Mouse (Mus musculus) lung, postnatal 36 days (tissue): ENCODE results near the gene Ptprm.
A peak's percentile ranks its signal among the peaks of the same experiment; 100 is the strongest.

ENCODE experiments used
- DNase-seq: peaks from one replicate; pipeline ENCODE4 v3.0.0; 2022; ENCODE audit warnings: mixed read lengths

Gene Ptprm

GRCm38 (mm10) chr17:67133440-67134103, 220.7 kb downstream of the Ptprm start:
- DNase-seq: peak; percentile 76

DNA sequence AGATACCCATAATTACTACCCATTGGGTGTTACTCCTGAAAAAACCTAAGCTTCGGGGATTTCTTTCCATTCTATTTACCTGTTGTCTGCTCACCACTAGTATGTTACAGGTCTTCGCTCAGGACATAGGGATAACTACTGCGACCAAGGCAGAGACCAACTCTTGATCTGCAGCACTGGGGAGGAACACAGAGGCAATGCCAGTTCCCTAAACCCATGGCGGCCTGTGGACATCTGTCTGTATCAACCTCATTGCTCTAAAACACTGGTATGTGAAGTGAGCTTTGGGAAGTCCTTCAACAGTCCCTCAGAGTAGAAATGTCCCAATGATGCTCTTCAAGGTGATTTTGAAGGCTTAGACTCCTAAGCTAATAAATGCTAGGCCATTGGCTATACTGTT, 221.2 kb downstream of the Ptprm start:
- DNase-seq: no peak

DNA sequence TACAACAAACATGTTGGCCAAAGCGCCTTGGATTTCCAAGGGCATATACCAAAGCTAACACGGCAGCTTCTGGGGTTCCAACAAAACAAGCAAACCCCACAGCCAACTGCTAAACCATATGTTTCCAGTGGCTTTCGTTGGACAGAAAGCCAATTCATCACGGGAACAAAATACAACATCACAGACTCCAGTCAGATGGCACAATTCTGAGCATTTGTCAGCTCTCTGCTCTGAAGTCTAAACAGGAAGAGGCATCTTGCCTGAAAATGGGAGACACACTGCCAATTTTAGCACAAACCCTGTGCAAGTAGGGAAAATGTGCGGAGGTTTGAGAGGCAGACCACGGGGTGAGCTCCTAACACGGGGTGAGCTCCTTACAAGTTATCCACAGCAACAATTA, 226.7 kb downstream of the Ptprm start:
- no peak for DNase-seq

DNA sequence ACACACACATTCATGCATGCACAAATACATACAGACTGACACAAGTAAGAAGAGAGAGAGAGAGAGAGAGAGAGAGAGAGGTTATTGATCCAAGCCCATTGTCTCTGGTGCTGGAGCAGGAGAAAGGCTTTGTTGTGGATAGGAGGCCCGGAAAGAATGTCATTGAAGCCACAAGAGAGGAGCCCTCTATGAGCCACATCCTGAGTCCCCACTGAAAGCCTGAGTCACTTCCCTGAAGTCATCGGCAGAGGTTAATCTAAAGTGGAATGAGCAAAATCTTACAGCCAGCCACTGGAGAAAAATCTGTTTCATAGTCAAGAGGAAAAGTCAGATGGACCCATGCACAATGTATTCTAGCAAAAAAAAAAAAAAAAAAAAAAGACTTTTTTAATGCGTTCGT, 228.7 kb downstream of the Ptprm start:
- DNase-seq: no peak

GRCm38 (mm10) chr17:67124294-67124693, 230.0 kb downstream of the Ptprm start:
- DNase-seq: peak; percentile 25

DNA sequence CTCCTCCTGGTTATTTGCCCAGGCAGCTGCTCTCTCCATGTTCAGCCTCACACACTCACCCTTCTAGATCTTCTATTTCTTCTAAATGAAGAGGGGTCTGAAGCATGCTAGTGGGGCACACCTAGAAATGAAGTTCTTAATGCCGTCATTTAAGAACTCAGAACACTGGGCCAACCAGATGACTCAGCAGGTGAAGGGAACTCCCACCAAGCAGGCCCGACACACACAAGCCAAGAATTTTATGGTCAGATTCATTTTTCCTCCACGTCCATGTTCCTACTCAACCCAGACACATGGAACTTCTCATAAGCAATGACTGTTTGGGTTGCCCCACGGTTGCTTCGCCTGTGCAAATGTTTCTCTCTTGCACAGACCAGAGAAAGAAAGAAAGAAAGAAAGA, 230.5 kb downstream of the Ptprm start:
- DNase-seq: no peak

GRCm38 (mm10) chr17:67120863-67121262, 233.4 kb downstream of the Ptprm start:
- DNase-seq: no peak

DNA sequence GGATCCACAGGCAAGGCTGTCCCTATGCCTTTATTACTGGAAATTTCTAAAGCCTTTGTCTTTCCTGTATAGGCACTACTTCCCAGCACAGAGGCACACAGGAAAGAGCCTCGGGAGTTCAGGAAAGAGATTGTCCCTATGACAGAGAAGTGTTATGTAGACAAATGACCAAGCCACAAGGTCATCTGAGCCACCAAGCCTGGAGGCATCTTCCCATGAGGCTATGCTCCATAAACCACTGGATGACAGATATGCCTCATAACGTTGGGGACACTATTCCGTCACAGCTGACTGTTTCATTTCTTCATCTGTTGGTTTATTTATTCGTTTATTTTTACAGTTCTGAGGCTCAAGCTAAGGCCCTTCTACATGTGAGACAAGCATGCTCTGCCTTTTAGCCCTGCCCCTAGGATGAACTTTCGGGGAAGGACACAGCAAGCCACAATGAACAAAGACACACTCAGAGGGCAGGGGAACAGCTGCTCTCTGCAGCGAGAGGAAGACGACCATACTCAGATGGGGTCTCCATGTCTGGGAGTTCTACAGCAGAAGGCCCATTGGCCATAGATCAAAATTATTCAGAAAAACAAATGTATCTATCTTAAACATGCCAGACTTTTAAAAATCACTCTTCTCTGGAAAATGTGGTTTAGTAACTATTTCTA, 235.4 kb downstream of the Ptprm start:
- no peak for DNase-seq

- no peak for DNase-seq
These were observed 239.4 kb downstream of the Ptprm start for GRCm38 (mm10) chr17:67114842-67115241.

DNA sequence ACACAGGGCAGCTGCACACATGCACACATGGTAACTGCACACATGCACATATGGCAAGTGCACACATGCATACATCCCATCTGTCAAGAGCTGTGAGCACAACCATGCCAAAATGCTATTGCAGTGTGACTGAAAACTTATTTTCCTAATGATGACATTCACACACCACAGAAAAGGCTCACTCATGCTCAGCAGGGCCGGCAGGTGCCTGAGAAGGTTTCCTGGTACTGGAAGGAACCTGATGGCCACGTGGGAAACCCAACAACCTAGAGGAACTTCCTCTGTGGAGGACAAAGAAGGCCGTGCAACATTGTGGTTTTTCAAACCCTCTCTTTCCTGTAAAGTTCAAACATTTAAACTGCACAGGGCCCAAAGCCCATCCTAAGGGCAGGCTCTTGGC, 241.6 kb downstream of the Ptprm start:
- no peak for DNase-seq

DNA sequence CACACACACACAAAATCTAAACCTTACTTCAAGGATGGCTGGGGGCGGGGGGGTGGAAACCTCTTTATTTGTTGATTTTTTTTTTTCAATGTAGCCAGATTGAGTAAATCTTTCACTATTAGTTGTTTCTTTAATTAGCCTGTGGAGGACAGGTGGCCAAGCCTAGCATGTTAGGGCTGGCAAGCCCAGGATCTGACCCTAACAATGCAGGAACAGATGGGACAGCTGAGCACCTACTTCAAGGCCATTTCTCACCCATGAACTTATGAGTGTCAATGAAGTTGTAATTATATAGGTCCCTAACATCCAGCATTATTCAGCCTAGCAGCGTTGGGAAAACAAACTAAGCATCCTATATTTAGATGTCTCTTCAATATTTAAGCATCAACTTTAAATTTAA, 248.1 kb downstream of the Ptprm start:
- DNase-seq: no peak

DNA sequence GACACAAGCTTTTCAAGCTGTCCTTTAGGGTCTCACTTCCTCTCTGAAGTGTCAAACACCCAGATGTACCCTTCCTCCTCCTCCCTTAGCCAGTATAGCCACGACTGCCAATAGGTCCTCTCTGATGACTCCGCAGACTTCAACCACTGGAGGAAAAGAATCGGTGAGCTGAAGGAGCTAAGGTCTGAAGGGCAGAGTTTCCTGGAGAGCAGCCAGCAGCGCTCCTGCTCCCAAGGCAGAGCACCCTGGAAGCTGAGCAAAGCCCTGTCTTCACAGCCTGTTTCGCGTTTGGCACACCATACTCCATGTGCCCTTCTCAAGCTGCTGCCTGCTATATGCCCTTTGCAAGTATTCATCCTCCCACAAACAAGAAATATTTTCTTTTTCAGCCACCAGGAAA, 252.2 kb downstream of the Ptprm start:
- peak; percentile 45 for DNase-seq

DNA sequence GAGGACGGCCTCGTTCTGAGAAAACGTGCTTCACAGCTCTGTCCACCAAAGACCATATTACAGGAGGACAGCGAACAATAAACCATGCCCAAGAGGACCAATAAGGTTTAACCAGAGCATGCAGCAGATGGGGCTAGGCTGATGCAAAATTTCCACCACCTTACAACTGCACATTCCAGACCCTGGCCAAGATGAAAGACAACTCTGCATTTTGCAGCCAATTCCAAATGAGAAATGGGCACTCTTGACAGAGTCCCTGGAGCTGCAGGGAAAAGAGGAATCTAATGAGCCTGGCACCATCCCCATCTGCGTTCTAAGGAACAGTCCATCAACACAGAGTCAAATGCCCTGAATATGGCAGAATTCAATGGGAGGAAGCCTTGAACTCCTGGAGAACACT, 263.3 kb downstream of the Ptprm start:
- no peak for DNase-seq

DNA sequence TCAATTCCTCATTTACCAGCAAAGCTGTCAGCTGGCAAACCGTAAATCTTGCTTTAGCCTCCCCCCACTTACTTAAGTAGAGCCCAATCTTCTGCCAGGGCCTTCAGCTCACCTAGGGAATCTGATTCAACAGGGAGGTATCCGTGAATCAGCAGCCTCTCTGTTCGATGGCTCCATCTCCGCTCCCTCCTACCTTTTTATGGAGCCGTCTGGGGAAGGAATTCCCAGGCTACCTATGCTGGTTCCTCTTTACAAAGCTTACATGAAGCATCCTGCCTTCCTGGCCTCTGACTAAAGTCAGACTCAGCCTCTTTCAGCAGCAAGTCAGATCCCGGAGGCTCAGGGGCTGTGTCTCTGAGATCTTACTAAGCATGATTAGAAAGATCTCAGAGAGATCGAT, 264.1 kb downstream of the Ptprm start:
- no peak for DNase-seq

GRCm38 (mm10) chr17:67089611-67090010, 264.6 kb downstream of the Ptprm start:
- DNase-seq: no peak

DNA sequence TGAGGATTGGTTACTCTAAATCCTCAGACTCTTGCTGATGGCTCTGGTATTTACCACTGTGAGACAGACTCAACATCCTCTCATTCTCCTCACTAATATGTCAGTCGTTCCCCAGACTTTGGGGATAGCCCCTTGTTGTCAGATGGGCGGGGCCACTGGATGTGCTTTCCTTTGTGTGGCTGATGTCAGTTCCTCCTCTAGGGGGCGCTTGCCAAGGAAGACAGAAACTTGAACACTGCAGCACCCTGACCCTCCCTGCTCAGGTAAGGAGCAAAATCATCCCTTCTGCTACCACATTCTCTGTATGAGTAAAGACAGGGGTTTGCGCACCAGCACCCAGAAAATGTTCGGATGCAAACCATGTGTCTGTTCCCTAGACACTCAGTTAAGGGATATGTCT, 266.7 kb downstream of the Ptprm start:
- DNase-seq: peak; percentile 43

- DNase-seq: no peak
These were observed 267.4 kb downstream of the Ptprm start for GRCm38 (mm10) chr17:67086811-67087210.

GRCm38 (mm10) chr17:67084501-67084900, 269.8 kb downstream of the Ptprm start:
- DNase-seq: no peak

GRCm38 (mm10) chr17:67084093-67084492, 270.2 kb downstream of the Ptprm start:
- no peak for DNase-seq

- no peak for DNase-seq
These were observed 274.7 kb downstream of the Ptprm start for GRCm38 (mm10) chr17:67079570-67079969.

DNA sequence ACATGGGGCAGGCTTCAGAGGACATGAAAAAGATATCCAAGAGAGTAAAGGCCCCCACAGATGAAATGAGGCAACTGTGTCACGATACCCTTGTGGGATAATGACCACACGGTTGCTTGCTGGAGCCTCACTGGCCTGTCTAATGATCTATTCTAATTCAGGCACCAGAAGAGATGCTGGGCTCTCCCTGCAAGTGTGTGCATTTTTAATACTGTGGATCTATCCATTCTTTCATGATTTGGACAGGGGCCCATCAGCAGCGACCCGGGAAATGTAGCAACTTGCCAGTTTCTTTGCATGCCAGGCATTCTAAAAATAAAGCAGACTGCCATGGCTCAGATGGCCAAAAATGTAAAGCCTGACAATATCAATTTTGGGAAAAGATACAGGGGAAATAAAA, 280.7 kb downstream of the Ptprm start:
- no peak for DNase-seq

- DNase-seq: no peak
These were observed 281.1 kb downstream of the Ptprm start for GRCm38 (mm10) chr17:67073139-67073538.

DNA sequence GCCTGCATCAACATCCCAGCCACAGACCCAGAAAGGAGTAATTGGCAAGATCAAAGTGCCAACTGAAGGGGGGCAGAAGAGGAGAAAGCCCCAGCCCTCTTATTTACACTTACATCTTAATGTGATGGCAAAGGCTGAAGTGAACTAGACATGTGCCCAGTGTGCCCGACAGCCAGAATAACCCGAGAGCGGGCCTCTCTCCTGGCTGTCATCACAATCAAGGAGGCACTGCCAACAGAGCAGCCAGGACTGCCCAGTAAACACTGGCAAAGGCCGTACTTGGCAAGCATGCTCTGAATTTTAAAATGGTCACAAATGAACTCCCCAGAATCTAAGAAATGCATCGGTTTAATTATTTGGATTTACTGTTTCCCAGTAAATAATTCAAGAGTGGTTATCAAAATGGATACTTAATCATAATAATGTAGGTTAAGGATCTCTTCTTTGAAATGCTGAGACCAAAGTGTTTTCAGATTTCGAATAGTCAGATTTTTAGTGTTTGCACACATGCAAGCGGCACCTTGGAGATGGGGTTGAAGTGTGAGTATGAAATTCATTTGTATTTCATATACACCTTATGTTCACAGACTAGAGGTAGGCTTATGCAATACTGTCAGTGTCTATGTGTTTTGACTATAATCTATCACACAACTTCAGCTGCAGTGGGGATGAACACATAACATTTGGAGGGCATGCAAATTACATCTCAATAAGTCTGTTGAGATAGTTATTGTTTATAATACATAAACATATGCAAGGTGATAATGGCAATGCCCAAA, 282.8 kb downstream of the Ptprm start:
- peak; percentile 52 for DNase-seq

DNA sequence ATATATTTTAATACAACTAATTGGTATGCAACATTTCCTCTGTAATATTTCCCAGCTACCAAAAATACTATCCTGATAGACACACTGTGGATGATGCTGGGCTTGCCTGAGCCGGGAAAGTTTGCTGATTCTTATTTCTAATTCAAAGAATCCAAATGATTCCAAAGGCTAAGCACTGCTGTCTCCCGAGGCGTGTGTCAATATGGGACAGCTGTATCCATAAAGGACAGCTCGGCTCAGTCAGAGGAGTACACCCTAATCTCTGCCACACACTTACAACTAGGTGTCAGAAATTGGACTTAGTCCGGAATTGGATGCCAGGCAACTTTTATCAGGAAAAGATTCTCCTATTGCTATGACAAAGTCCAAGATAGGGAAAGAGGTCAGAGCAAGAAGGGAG, 290.6 kb downstream of the Ptprm start:
- DNase-seq: no peak
